Mouse (Mus musculus): ENCODE results near the gene Rnd1. TPM values are rescaled to one million over a fixed set of nuclear protein-coding genes. Genes with fewer than 3 reads are reported as not detected.

Gene Rnd1
- polyA plus RNA-seq, 1 experiment from 2014 or later, result 3.9 TPM

DNA sequence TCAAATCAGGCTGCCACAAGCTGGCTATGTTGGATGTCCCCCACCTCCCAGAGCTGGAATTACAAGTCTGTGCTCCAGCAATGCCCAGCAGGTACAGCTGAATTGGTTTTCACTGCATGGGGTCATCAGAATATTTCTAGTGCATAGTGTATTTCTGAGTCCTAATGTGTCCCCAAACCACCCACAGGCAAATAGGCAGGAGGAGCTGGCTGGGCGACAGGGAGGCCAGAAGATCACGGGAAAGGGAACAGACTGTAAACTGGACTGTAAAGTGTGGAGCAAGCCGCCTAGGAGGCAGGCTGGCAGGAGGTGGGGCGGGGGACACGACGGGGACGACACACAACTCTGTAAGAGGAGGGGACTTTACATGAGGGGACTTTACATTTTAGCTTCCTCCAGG, 55.1 kb downstream of the Rnd1 start:
- no peaks in the 10 kb centered on the region for H3K9me3 ChIP-seq
- H3K27me3 ChIP-seq, result peaks cover 23% of the 10 kb centered on the region
- H3K4me1 ChIP-seq, result peaks cover 20% of the 10 kb centered on the region
- 0 out of 2 replicates have a peak overlapping the region, but pooled peaks have one; percentile 21 for H3K9ac ChIP-seq
- H3K36me3 ChIP-seq (replicated peaks), result no peaks in the 10 kb centered on the region
- 7% methylated on average over 7 of the region's 7 CpGs for WGBS
- H3K4me3 ChIP-seq (replicated peaks), result no peak overlapping the region
- H3K4me2 ChIP-seq, result no peak overlapping the region
- no peak overlapping the region for H3K27ac ChIP-seq
- no peak for ATAC-seq (ENCODE audit: low FRiP score)

DNA sequence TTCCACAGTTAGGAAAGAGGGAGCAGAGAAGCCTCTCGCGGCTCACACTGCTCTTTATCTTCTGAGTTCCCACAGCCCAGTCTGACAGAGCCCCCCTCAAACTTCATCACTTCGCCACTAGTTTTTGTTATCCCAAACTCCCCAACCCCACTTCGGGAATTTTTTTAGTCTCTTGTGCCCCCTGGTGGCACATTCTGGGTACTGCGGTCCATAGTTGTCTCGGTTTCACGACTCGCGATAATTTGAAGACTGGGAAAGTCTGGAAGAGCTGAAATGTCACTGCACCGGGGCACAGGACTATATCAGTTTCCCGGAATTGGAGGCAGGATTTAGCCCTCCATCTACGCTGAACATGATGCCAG, 60.1 kb downstream of the Rnd1 start:
- Histone ChIP-seq H3K9ac (0 out of 2 replicates have a peak overlapping the region, but pooled peaks have one; percentile 25), H3K27me3 (peaks cover 16% of the 10 kb centered on the region; the same call in 1 of the 2 replicates), H3K27ac (no peak overlapping the region), H3K4me1 (peaks cover 17% of the 10 kb centered on the region), H3K4me3 (replicated peaks) (no peak overlapping the region), H3K4me2 (peak overlapping the region; percentile 31; the same call in 1 of the 2 replicates), H3K36me3 (replicated peaks) (no peaks in the 10 kb centered on the region), H3K9me3 (no peaks in the 10 kb centered on the region)
- peak; percentile 70 for ATAC-seq (ENCODE audit: low FRiP score)
- WGBS, result under 1% methylated on average over 12 of the region's 12 CpGs

DNA sequence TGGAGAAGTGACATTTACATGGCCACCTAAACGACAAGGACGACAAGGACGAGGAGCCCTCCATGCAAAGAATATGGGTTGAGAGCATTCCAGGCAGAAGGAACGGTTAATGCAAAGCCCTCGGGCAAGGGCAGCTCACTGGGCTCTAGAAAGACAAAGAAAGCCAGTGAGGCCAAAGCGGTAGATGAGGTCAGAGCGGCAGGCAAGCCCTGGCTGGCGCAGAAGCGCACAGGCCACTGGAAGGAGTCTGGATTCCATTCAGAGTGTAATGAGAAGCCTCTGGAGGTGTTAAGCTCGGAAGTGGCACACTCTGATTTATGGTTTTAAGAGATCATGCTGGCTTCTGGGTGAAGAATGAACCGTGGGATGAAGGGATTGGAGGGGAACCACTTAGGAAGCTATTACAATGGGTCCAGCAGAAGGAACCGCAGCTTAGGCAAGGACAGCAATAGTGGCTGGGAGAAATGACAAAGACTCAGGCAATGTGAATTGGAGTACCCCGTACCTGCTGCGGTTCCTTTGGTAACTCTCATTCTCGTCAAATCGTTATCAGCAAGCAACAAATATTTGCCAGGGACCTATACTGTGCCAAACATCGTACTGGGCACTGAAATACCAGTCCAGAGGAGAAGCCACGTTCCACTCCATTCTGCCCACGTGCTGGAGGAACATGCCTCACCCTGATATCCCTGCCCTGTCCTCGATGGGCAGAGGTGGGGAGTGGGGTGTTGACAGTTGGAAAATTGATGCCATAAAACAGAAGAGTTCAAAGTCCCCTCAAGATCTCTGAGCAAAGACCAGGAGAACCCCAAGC, 60.7 kb downstream of the Rnd1 start:
- 0 out of 2 replicates have a peak overlapping the region, but pooled peaks have one; percentile 25 for H3K9ac ChIP-seq
- peak overlapping the region; percentile 31; the same call in 1 of the 2 replicates for H3K4me2 ChIP-seq
- peak; percentile 23; the same call in 1 of the 2 replicates for ATAC-seq (ENCODE audit: low FRiP score)
- no peaks in the 10 kb centered on the region for H3K9me3 ChIP-seq
- H3K27me3 ChIP-seq, result peaks cover 16% of the 10 kb centered on the region; the same call in 1 of the 2 replicates
- no peaks in the 10 kb centered on the region for H3K36me3 ChIP-seq (replicated peaks)
- no peak overlapping the region for H3K27ac ChIP-seq
- no peak overlapping the region for H3K4me3 ChIP-seq (replicated peaks)
- WGBS, result 38% methylated on average over 20 of the region's 20 CpGs
- peaks cover 16% of the 10 kb centered on the region for H3K4me1 ChIP-seq

DNA sequence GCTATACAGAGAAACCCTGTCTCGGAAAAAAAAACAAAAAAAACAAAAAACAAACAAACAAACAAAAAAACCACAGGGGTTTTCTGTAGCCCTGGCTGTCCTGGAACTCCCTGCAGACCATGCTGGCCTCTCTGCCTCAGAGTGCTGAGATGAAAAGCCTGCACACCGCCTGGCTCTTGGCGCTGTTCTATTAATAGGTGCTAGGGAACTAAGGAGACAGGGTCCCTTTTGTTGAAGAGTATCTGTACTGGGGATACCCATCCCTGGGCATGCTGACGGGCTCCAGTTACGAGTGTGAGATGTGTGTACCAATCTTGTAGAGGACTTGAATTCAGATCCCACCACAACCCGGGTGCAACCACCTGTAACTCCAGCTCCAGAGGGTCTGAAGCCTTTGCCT, 61.5 kb downstream of the Rnd1 start:
- no peak overlapping the region for H3K4me2 ChIP-seq
- H3K36me3 ChIP-seq (replicated peaks), result no peaks in the 10 kb centered on the region
- H3K4me3 ChIP-seq (replicated peaks), result no peak overlapping the region
- H3K9me3 ChIP-seq, result no peaks in the 10 kb centered on the region
- WGBS, result 67% methylated on average over 6 of the region's 6 CpGs
- no peak for ATAC-seq (ENCODE audit: low FRiP score)
- no peak overlapping the region for H3K9ac ChIP-seq
- H3K27me3 ChIP-seq, result peaks cover 16% of the 10 kb centered on the region; the same call in 1 of the 2 replicates
- no peak overlapping the region for H3K27ac ChIP-seq
- H3K4me1 ChIP-seq, result peaks cover 16% of the 10 kb centered on the region

- Histone ChIP-seq H3K4me1 (peaks cover 21% of the 10 kb centered on the region), H3K4me3 (replicated peaks) (no peak overlapping the region), H3K9me3 (no peaks in the 10 kb centered on the region), H3K9ac (no peak overlapping the region), H3K36me3 (replicated peaks) (no peaks in the 10 kb centered on the region), H3K27me3 (peaks cover 11% of the 10 kb centered on the region; the same call in 1 of the 2 replicates), H3K27ac (no peak overlapping the region), H3K4me2 (no peak overlapping the region)
- 54% methylated on average over 6 of the region's 6 CpGs for WGBS
- ATAC-seq (ENCODE audit: low FRiP score), result no peak
These were observed 62.3 kb downstream of the Rnd1 start for GRCm38 (mm10) chr15:98614971-98615370.

DNA sequence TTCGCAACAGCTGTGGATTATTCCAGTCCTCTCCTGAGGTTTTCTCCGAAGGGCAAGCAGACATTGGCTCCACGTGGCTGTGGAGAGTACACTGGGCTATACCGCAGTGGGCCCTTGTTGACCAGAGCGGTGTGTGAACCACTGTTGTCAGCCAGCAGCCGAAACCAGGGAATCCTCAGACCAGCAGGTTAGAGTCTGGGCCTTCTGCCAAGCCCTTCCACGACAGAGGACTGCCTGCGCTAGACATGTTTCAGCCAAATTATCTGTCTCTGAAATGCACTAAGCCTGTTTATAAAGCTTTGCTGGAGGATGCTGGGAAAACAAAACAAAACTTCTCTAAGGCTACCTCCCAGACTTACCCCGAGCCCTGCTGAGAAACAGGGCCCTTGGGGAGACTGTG, 62.7 kb downstream of the Rnd1 start:
- Histone ChIP-seq H3K4me2 (no peak overlapping the region), H3K36me3 (replicated peaks) (no peaks in the 10 kb centered on the region), H3K4me3 (replicated peaks) (no peak overlapping the region), H3K27ac (no peak overlapping the region), H3K4me1 (peaks cover 22% of the 10 kb centered on the region), H3K9ac (no peak overlapping the region), H3K27me3 (peaks cover 11% of the 10 kb centered on the region; the same call in 1 of the 2 replicates), H3K9me3 (no peaks in the 10 kb centered on the region)
- ATAC-seq (ENCODE audit: low FRiP score), result no peak
- 67% methylated on average over 9 of the region's 9 CpGs for WGBS

Other genes with a start within 250 kb of the Rnd1 start
- not detected in 2 replicates for gene Olfr282, start 246.2 kb downstream of the Rnd1 start, polyA plus RNA-seq (2016; fragmentation: Nextera tagmentation; extraction: Ambion mirVana)
- 0.05 TPM in 1 of 2 replicates, not detected in the other for gene Olfr281, start 224.9 kb downstream of the Rnd1 start, polyA plus RNA-seq (2016; fragmentation: Nextera tagmentation; extraction: Ambion mirVana)
- not detected in 2 replicates for gene OR5BS1P, start 207.6 kb downstream of the Rnd1 start, polyA plus RNA-seq (2016; fragmentation: Nextera tagmentation; extraction: Ambion mirVana)
- gene Lalba, start 194.7 kb downstream of the Rnd1 start, polyA plus RNA-seq (2016; fragmentation: Nextera tagmentation; extraction: Ambion mirVana), result not detected in 2 replicates
- gene Olfr279, start 185.1 kb downstream of the Rnd1 start, polyA plus RNA-seq (2016; fragmentation: Nextera tagmentation; extraction: Ambion mirVana), result not detected in 2 replicates
- gene Kansl2, start 143.2 kb downstream of the Rnd1 start, polyA plus RNA-seq (2016; fragmentation: Nextera tagmentation; extraction: Ambion mirVana), result 178 and 183 TPM in 2 replicates
- gene Ccnt1, start 106.5 kb downstream of the Rnd1 start, polyA plus RNA-seq (2016; fragmentation: Nextera tagmentation; extraction: Ambion mirVana), result 61.2 and 63.2 TPM in 2 replicates
- gene 4930415O20Rik, start 106.5 kb downstream of the Rnd1 start, polyA plus RNA-seq (2016; fragmentation: Nextera tagmentation; extraction: Ambion mirVana), result not detected in 2 replicates
- 12.9 and 14.2 TPM in 2 replicates for gene Adcy6, start 67.4 kb downstream of the Rnd1 start, polyA plus RNA-seq (2016; fragmentation: Nextera tagmentation; extraction: Ambion mirVana)
- gene Cacnb3, start 46.6 kb downstream of the Rnd1 start, polyA plus RNA-seq (2016; fragmentation: Nextera tagmentation; extraction: Ambion mirVana), result 77.1 and 80.4 TPM in 2 replicates
- gene Ddx23, start 14.6 kb downstream of the Rnd1 start, polyA plus RNA-seq (2016; fragmentation: Nextera tagmentation; extraction: Ambion mirVana), result 23.9 and 24.1 TPM in 2 replicates
- gene Ccdc65, start 30.7 kb upstream of the Rnd1 start, polyA plus RNA-seq (2016; fragmentation: Nextera tagmentation; extraction: Ambion mirVana), result 1.5 and 1.7 TPM in 2 replicates
- 6.2 and 8.5 TPM in 2 replicates for gene Fkbp11, start 50.7 kb upstream of the Rnd1 start, polyA plus RNA-seq (2016; fragmentation: Nextera tagmentation; extraction: Ambion mirVana)
- 58.2 and 58.3 TPM in 2 replicates for gene Arf3, start 85.8 kb upstream of the Rnd1 start, polyA plus RNA-seq (2016; fragmentation: Nextera tagmentation; extraction: Ambion mirVana)
- gene Wnt10b, start 100.7 kb upstream of the Rnd1 start, polyA plus RNA-seq (2016; fragmentation: Nextera tagmentation; extraction: Ambion mirVana), result 0.18 and 0.24 TPM in 2 replicates
- gene Wnt1, start 112.4 kb upstream of the Rnd1 start, polyA plus RNA-seq (2016; fragmentation: Nextera tagmentation; extraction: Ambion mirVana), result 0.18 and 0.61 TPM in 2 replicates
- 0.22 TPM in 1 of 2 replicates, not detected in the other for gene Ddn, start 132.0 kb upstream of the Rnd1 start, polyA plus RNA-seq (2016; fragmentation: Nextera tagmentation; extraction: Ambion mirVana)
- 85.2 and 89.4 TPM in 2 replicates for gene Prkag1, start 154.1 kb upstream of the Rnd1 start, polyA plus RNA-seq (2016; fragmentation: Nextera tagmentation; extraction: Ambion mirVana)
- 12.5 and 12.7 TPM in 2 replicates for gene Kmt2d, start 193.7 kb upstream of the Rnd1 start, polyA plus RNA-seq (2016; fragmentation: Nextera tagmentation; extraction: Ambion mirVana)
- gene Rhebl1, start 217.1 kb upstream of the Rnd1 start, polyA plus RNA-seq (2016; fragmentation: Nextera tagmentation; extraction: Ambion mirVana), result 20.1 and 23.3 TPM in 2 replicates
- 0.45 and 0.51 TPM in 2 replicates for gene Dhh, start 221.1 kb upstream of the Rnd1 start, polyA plus RNA-seq (2016; fragmentation: Nextera tagmentation; extraction: Ambion mirVana)
- gene Lmbr1l, start 240.8 kb upstream of the Rnd1 start, polyA plus RNA-seq (2016; fragmentation: Nextera tagmentation; extraction: Ambion mirVana), result 30.6 and 41.5 TPM in 2 replicates